Mouse (Mus musculus): ENCODE measurements around the gene Saysd1. TPM values are rescaled to one million over a fixed set of nuclear protein-coding genes. Genes with fewer than 3 reads are reported as not detected.
A peak's percentile ranks its signal among the peaks of the same experiment; 100 is the strongest.

Gene Saysd1
- polyA plus RNA-seq, 1 experiment from 2014 or later, result 15.8 TPM

GRCm38 (mm10) chr14:20158727-20159681, 20.7 kb upstream of the Saysd1 start:
- Histone ChIP-seq H3K27ac (0 out of 2 replicates have a peak overlapping the region, but pooled peaks have one; percentile 4), H3K4me1 (replicated peaks) (peaks cover 27% of the 10 kb centered on the region), H3K4me2 (replicated peaks) (no peak overlapping the region), H3K9ac (no peak overlapping the region), H3K9me3 (no peaks in the 10 kb centered on the region), H3K27me3 (replicated peaks) (no peaks in the 10 kb centered on the region), H3K4me3 (replicated peaks) (no peak overlapping the region), H3K36me3 (no peaks in the 10 kb centered on the region)
- ATAC-seq, result peak; percentile 64
- WGBS, result 34% methylated on average over 8 of the region's 8 CpGs

GRCm38 (mm10) chr14:20157595-20157994, 19.3 kb upstream of the Saysd1 start:
- H3K4me1 ChIP-seq (replicated peaks), result peaks cover 25% of the 10 kb centered on the region
- no peaks in the 10 kb centered on the region for H3K36me3 ChIP-seq
- WGBS, result 83% methylated on average over 10 of the region's 10 CpGs
- H3K4me3 ChIP-seq (replicated peaks), result no peak overlapping the region
- no peaks in the 10 kb centered on the region for H3K9me3 ChIP-seq
- no peaks in the 10 kb centered on the region for H3K27me3 ChIP-seq (replicated peaks)
- no peak for ATAC-seq
- H3K9ac ChIP-seq, result no peak overlapping the region
- no peak overlapping the region for H3K27ac ChIP-seq
- no peak overlapping the region for H3K4me2 ChIP-seq (replicated peaks)

GRCm38 (mm10) chr14:20155718-20156117, 17.4 kb upstream of the Saysd1 start:
- Histone ChIP-seq H3K27me3 (replicated peaks) (no peaks in the 10 kb centered on the region), H3K4me1 (replicated peaks) (peaks cover 25% of the 10 kb centered on the region), H3K9ac (no peak overlapping the region), H3K4me3 (replicated peaks) (no peak overlapping the region), H3K4me2 (replicated peaks) (no peak overlapping the region), H3K27ac (no peak overlapping the region), H3K9me3 (no peaks in the 10 kb centered on the region), H3K36me3 (no peaks in the 10 kb centered on the region)
- no peak for ATAC-seq
- 70% methylated on average over 10 of the region's 10 CpGs for WGBS

- no peak for ATAC-seq
- Histone ChIP-seq H3K4me3 (replicated peaks) (no peak overlapping the region), H3K36me3 (no peaks in the 10 kb centered on the region), H3K9me3 (no peaks in the 10 kb centered on the region), H3K4me1 (replicated peaks) (peaks cover 22% of the 10 kb centered on the region), H3K4me2 (replicated peaks) (no peak overlapping the region), H3K9ac (no peak overlapping the region), H3K27ac (no peak overlapping the region), H3K27me3 (replicated peaks) (no peaks in the 10 kb centered on the region)
- WGBS, result 73% methylated on average over 4 of the region's 4 CpGs
Measured at GRCm38 (mm10) chr14:20154937-20155336, 16.6 kb upstream of the Saysd1 start.

- ATAC-seq, result no peak
- Histone ChIP-seq H3K4me3 (replicated peaks) (no peak overlapping the region), H3K9me3 (no peaks in the 10 kb centered on the region), H3K9ac (no peak overlapping the region; the same call in 1 of the 2 replicates), H3K36me3 (no peaks in the 10 kb centered on the region), H3K27me3 (replicated peaks) (no peaks in the 10 kb centered on the region), H3K27ac (no peak overlapping the region), H3K4me2 (replicated peaks) (no peak overlapping the region), H3K4me1 (replicated peaks) (peaks cover 15% of the 10 kb centered on the region)
- WGBS, result 40% methylated on average over 7 of the region's 7 CpGs
Measured at GRCm38 (mm10) chr14:20154245-20154644, 15.9 kb upstream of the Saysd1 start.

- no peaks in the 10 kb centered on the region for H3K36me3 ChIP-seq
- peaks cover 11% of the 10 kb centered on the region; the same call in 1 of the 2 replicates for H3K4me1 ChIP-seq (replicated peaks)
- no peak overlapping the region for H3K4me2 ChIP-seq (replicated peaks)
- 67% methylated on average over 22 of the region's 22 CpGs for WGBS
- H3K27me3 ChIP-seq (replicated peaks), result no peaks in the 10 kb centered on the region
- no peak overlapping the region for H3K9ac ChIP-seq
- no peak overlapping the region for H3K27ac ChIP-seq
- no peak overlapping the region for H3K4me3 ChIP-seq (replicated peaks)
- no peaks in the 10 kb centered on the region for H3K9me3 ChIP-seq
- peak; percentile 73 for ATAC-seq
Measured at GRCm38 (mm10) chr14:20149127-20150080, 11.1 kb upstream of the Saysd1 start.

GRCm38 (mm10) chr14:20148514-20148913, 10.2 kb upstream of the Saysd1 start:
- H3K9ac ChIP-seq, result no peak overlapping the region
- no peak overlapping the region for H3K27ac ChIP-seq
- no peak overlapping the region for H3K4me3 ChIP-seq (replicated peaks)
- WGBS, result 80% methylated on average over 11 of the region's 11 CpGs
- no peak overlapping the region for H3K4me2 ChIP-seq (replicated peaks)
- H3K9me3 ChIP-seq, result no peaks in the 10 kb centered on the region
- no peaks in the 10 kb centered on the region for H3K36me3 ChIP-seq
- no peaks in the 10 kb centered on the region for H3K27me3 ChIP-seq (replicated peaks)
- H3K4me1 ChIP-seq (replicated peaks), result 0 out of 2 replicates have a peak, but pooled peaks cover 7% of the 10 kb centered on the region
- no peak for ATAC-seq

- Histone ChIP-seq H3K9me3 (no peaks in the 10 kb centered on the region), H3K27ac (no peak overlapping the region), H3K4me3 (replicated peaks) (no peak overlapping the region), H3K4me1 (replicated peaks) (0 out of 2 replicates have a peak, but pooled peaks cover 7% of the 10 kb centered on the region), H3K9ac (no peak overlapping the region), H3K4me2 (replicated peaks) (no peak overlapping the region), H3K27me3 (replicated peaks) (no peaks in the 10 kb centered on the region), H3K36me3 (no peaks in the 10 kb centered on the region)
- ATAC-seq, result no peak
- 91% methylated on average over 7 of the region's 7 CpGs for WGBS
Measured at GRCm38 (mm10) chr14:20147854-20148253, 9.5 kb upstream of the Saysd1 start.

- H3K27ac ChIP-seq, result no peak overlapping the region
- H3K4me2 ChIP-seq (replicated peaks), result no peak overlapping the region
- ATAC-seq, result no peak
- H3K9ac ChIP-seq, result no peak overlapping the region
- peaks cover 6% of the 10 kb centered on the region; the same call in 1 of the 2 replicates for H3K36me3 ChIP-seq
- 52% methylated on average over 4 of the region's 4 CpGs for WGBS
- 0 out of 2 replicates have a peak, but pooled peaks cover 6% of the 10 kb centered on the region for H3K4me1 ChIP-seq (replicated peaks)
- no peaks in the 10 kb centered on the region for H3K27me3 ChIP-seq (replicated peaks)
- no peak overlapping the region for H3K4me3 ChIP-seq (replicated peaks)
- no peaks in the 10 kb centered on the region for H3K9me3 ChIP-seq
Measured at GRCm38 (mm10) chr14:20144093-20144492, 5.8 kb upstream of the Saysd1 start.

GRCm38 (mm10) chr14:20134965-20135671, 3.2 kb downstream of the Saysd1 start:
- ATAC-seq, result peak; percentile 77
- 71% methylated on average over 10 of the region's 10 CpGs for WGBS
- no peaks in the 10 kb centered on the region for H3K36me3 ChIP-seq
- H3K9ac ChIP-seq, result no peak overlapping the region
- no peaks in the 10 kb centered on the region for H3K4me1 ChIP-seq (replicated peaks)
- no peak overlapping the region for H3K4me3 ChIP-seq (replicated peaks)
- H3K4me2 ChIP-seq (replicated peaks), result no peak overlapping the region
- no peak overlapping the region; the same call in 1 of the 2 replicates for H3K27ac ChIP-seq
- H3K9me3 ChIP-seq, result no peaks in the 10 kb centered on the region
- no peaks in the 10 kb centered on the region for H3K27me3 ChIP-seq (replicated peaks)

GRCm38 (mm10) chr14:20128162-20128561, 10.2 kb downstream of the Saysd1 start:
- peak; percentile 87 for ATAC-seq
- peak overlapping the region; percentile 57; the same call in 1 of the 2 replicates for H3K27ac ChIP-seq
- peaks cover 3% of the 10 kb centered on the region; the same call in 1 of the 2 replicates for H3K4me1 ChIP-seq (replicated peaks)
- no peak overlapping the region for H3K4me3 ChIP-seq (replicated peaks)
- H3K36me3 ChIP-seq, result no peaks in the 10 kb centered on the region
- 52% methylated on average over 6 of the region's 6 CpGs for WGBS
- H3K27me3 ChIP-seq (replicated peaks), result no peaks in the 10 kb centered on the region
- peak overlapping the region; percentile 17; the same call in 1 of the 2 replicates for H3K4me2 ChIP-seq (replicated peaks)
- H3K9ac ChIP-seq, result no peak overlapping the region
- H3K9me3 ChIP-seq, result no peaks in the 10 kb centered on the region

Data from intestine, embryonic 15.5 days (tissue).